Mouse (Mus musculus): ENCODE results near the gene Mlycd.

DNA sequence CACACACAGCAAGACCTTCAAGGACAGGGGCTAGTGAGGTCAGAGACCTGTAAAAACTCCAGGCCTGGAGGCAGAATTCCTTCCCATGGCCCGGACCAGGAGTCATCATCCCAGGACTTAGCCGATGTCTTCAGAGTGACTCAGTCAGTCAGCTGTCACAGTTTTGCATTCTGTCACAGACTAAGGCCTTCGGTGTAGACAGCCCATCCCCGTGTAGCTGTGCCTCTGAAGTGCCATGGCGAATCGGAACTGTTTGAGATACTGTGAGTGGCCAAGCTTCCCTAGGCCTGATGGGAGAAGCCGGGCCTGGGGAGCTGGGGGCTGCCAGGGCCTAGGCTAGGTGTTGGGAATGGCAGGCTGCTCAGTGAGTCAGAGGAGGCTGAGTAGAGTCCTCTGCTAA is 36.0 kb downstream of the Mlycd start:
- TF ChIP-seq ZC3H11A (IDR thresholded peaks at IDR 0.05; ENCODE audit: low read depth, low read length): no peak
- no peak for TF ChIP-seq USF2 (conservative IDR thresholded peaks at IDR 0.05; ENCODE audit: low read depth, low read length)
- TF ChIP-seq EP300 (IDR thresholded peaks at IDR 0.05; ENCODE audit: low read length): no peak
- TF ChIP-seq JUN (IDR thresholded peaks at IDR 0.05; ENCODE audit: insufficient read depth, low read depth, low read length): no peak
- TF ChIP-seq CTCF (conservative IDR thresholded peaks at IDR 0.05 in 1 of 2, IDR thresholded peaks at IDR 0.05 in 1 of 2; ENCODE audit: low read depth in 2 of 2, low read length in 2 of 2): no peak
- TF ChIP-seq USF1 (IDR thresholded peaks at IDR 0.05; ENCODE audit: low read depth, low read length): no peak
- TF ChIP-seq IRF4 (IDR thresholded peaks at IDR 0.05; ENCODE audit: low read depth, low read length): no peak
- no peak for TF ChIP-seq E2F4 (IDR thresholded peaks at IDR 0.05; ENCODE audit: insufficient replicate concordance, low read depth, low read length)
- TF ChIP-seq POLR2A (IDR thresholded peaks at IDR 0.05; ENCODE audit: low read depth, low read length): no peak
- TF ChIP-seq MXI1 (IDR thresholded peaks at IDR 0.05; ENCODE audit: low read depth, low read length): no peak
- no peak for TF ChIP-seq CHD2 (IDR thresholded peaks at IDR 0.05; ENCODE audit: low read length)
- TF ChIP-seq MAZ (IDR thresholded peaks at IDR 0.05; ENCODE audit: low read depth, low read length): no peak
